Mouse (Mus musculus) myocyte (in vitro differentiated cells): ENCODE data around the gene Mrm2.

Experiments used
- MYOD1 ChIP-seq, 3 experiments: IDR thresholded peaks; one replicate each; pipeline ENCODE4 v1.6.1; 2011; ENCODE audit warnings: control low read depth in 2 of 3, low read depth in 2 of 3, mild to moderate bottlenecking in 2 of 3, moderate library complexity in 1 of 3; ENCODE audit not compliant: insufficient read length in 2 of 3, control insufficient read depth in 1 of 3
- POLR2A ChIP-seq: IDR thresholded peaks from one replicate; pipeline ENCODE4 v1.6.1; 2011; ENCODE audit warnings: low read depth, mild to moderate bottlenecking, control low read depth, moderate library complexity; ENCODE audit not compliant: insufficient read length
- SRF ChIP-seq: IDR thresholded peaks from one replicate; pipeline ENCODE4 v1.6.1; 2011; ENCODE audit warnings: low read depth; ENCODE audit not compliant: control insufficient read depth, insufficient read length
- TCF12 ChIP-seq: IDR thresholded peaks from one replicate; pipeline ENCODE4 v1.6.1; 2011; ENCODE audit warnings: mild to moderate bottlenecking, control low read depth; ENCODE audit not compliant: poor library complexity, insufficient read depth, severe bottlenecking
- USF1 ChIP-seq: IDR thresholded peaks from one replicate; pipeline ENCODE4 v1.6.1; 2011; ENCODE audit warnings: low read depth, mild to moderate bottlenecking, control low read depth, moderate library complexity

GRCm38 (mm10) chr5:140357466-140357865, 25.8 kb upstream of the Mrm2 start:
- TF ChIP-seq POLR2A (no peak), SRF (no peak), USF1 (no peak), TCF12 (peak; percentile 68), MYOD1 (IDR thresholded peaks at IDR 0.05; ENCODE audit: control insufficient read depth in 1 of 3, insufficient read length in 2 of 3, low read depth in 2 of 3) (peak; percentile 59 to 96 (median 87))
